Mouse (Mus musculus) embryonic facial prominence, embryonic 15.5 days (tissue): Measurements from ENCODE around the gene Ttc7. TPM values are rescaled to one million over a fixed set of nuclear protein-coding genes. Genes with fewer than 3 reads are reported as not detected.
"Not testable (repeated sequence)": the region's sequence is repeated elsewhere in the genome, so short reads cannot be mapped to it uniquely, and the experiment has no call there.

Source experiments
- ATAC-seq: fragments of 200-750 bp; cut with Nextera tagmentation; 2 replicates; pipeline ENCODE4 v1.8.0; 2017; ENCODE audit warnings: low read depth, moderate TSS enrichment; ENCODE audit not compliant: insufficient number of reproducible peaks, low FRiP score, low TSS enrichment
- H3K27ac ChIP-seq: fragments of 300-500 bp; sonication (generic); replicated peaks from 2 replicates; pipeline ENCODE4 v1.5.1; 2015; ENCODE audit warnings: mild to moderate bottlenecking, inconsistent platforms
- H3K27me3 ChIP-seq: fragments of 300-500 bp; sonication (generic); 2 replicates; pipeline ENCODE4 v1.6.1; 2015; ENCODE audit warnings: inconsistent platforms
- H3K36me3 ChIP-seq: fragments of 300-500 bp; sonication (generic); 2 replicates; pipeline ENCODE4 v1.6.1; 2015; ENCODE audit warnings: mild to moderate bottlenecking, inconsistent platforms
- H3K4me1 ChIP-seq: fragments of 300-500 bp; sonication (generic); 2 replicates; pipeline ENCODE4 v1.6.1; 2015; ENCODE audit warnings: inconsistent platforms
- H3K4me2 ChIP-seq: fragments of 300-500 bp; sonication (generic); replicated peaks from 2 replicates; pipeline ENCODE4 v1.6.1; 2015; ENCODE audit warnings: mild to moderate bottlenecking, inconsistent platforms
- H3K4me3 ChIP-seq: fragments of 300-500 bp; sonication (generic); replicated peaks from 2 replicates; pipeline ENCODE4 v1.5.1; 2015; ENCODE audit warnings: mild to moderate bottlenecking, inconsistent platforms
- H3K9ac ChIP-seq: fragments of 300-500 bp; sonication (generic); 2 replicates; pipeline ENCODE4 v1.6.1; 2015; ENCODE audit warnings: inconsistent platforms
- H3K9me3 ChIP-seq: fragments of 300-500 bp; sonication (generic); replicated peaks from 2 replicates; pipeline ENCODE4 v1.6.1; 2016; ENCODE audit warnings: inconsistent platforms
- WGBS: fragments of 180-500 bp; shearing (Covaris S2); methylation state at CpG from one replicate; pipeline ENCODE4 v1.1.7; 2015; 5-methylcytosine and 5-hydroxymethylcytosine counted together
- polyA plus RNA-seq: library from polyadenylated mRNA; unstranded; fragments of >200 nt; fragmentation: Nextera tagmentation; extraction: Ambion mirVana; gene quantifications from 2 replicates; pipeline ENCODE4 v1.2.1, GENCODE M21; 2015

The Ttc7 gene
- polyA plus RNA-seq, 1 experiment from 2014 or later: 17.3 TPM

- Histone ChIP-seq H3K9me3 (no peaks in the 10 kb centered on the region), H3K4me3 (no peak overlapping the region), H3K4me2 (no peak overlapping the region), H3K4me1 (peaks cover 35% of the 10 kb centered on the region), H3K9ac (no peak overlapping the region), H3K36me3 (no peaks in the 10 kb centered on the region), H3K27ac (no peak overlapping the region), H3K27me3 (peaks cover 9% of the 10 kb centered on the region)
- ATAC-seq: no peak
- 63% methylated on average over 8 of the region's 8 CpGs for WGBS
Observed at GRCm38 (mm10) chr17:87287197-87287777, 4.6 kb downstream of the Ttc7 start.

GRCm38 (mm10) chr17:87288131-87288530, 5.4 kb downstream of the Ttc7 start:
- peaks cover 33% of the 10 kb centered on the region for H3K4me1 ChIP-seq
- no peak overlapping the region for H3K4me3 ChIP-seq
- peaks cover 8% of the 10 kb centered on the region for H3K27me3 ChIP-seq
- H3K27ac ChIP-seq: no peak overlapping the region
- H3K9ac ChIP-seq: no peak overlapping the region
- H3K36me3 ChIP-seq: no peaks in the 10 kb centered on the region
- no peak overlapping the region for H3K4me2 ChIP-seq
- WGBS: 29% methylated on average over 12 of the region's 12 CpGs
- ATAC-seq: no peak
- no peaks in the 10 kb centered on the region for H3K9me3 ChIP-seq

GRCm38 (mm10) chr17:87289367-87289766, 6.7 kb downstream of the Ttc7 start:
- no peak for ATAC-seq
- Histone ChIP-seq H3K36me3 (no peaks in the 10 kb centered on the region), H3K27ac (no peak overlapping the region), H3K9ac (no peak overlapping the region), H3K4me2 (no peak overlapping the region), H3K27me3 (0 out of 2 replicates have a peak, but pooled peaks cover 4% of the 10 kb centered on the region), H3K9me3 (no peaks in the 10 kb centered on the region), H3K4me3 (no peak overlapping the region), H3K4me1 (peaks cover 21% of the 10 kb centered on the region)
- 73% methylated on average over 5 of the region's 5 CpGs for WGBS

GRCm38 (mm10) chr17:87291037-87291436, 8.4 kb downstream of the Ttc7 start:
- Histone ChIP-seq H3K36me3 (no peaks in the 10 kb centered on the region), H3K9ac (no peak overlapping the region), H3K9me3 (no peaks in the 10 kb centered on the region), H3K27ac (no peak overlapping the region), H3K4me1 (peaks cover 19% of the 10 kb centered on the region), H3K4me2 (no peak overlapping the region), H3K27me3 (no peaks in the 10 kb centered on the region), H3K4me3 (no peak overlapping the region)
- WGBS: 92% methylated on average over 7 of the region's 7 CpGs
- ATAC-seq: no peak

- ATAC-seq: no peak
- H3K4me3 ChIP-seq: no peak overlapping the region
- no peaks in the 10 kb centered on the region for H3K36me3 ChIP-seq
- no peak overlapping the region for H3K9ac ChIP-seq
- peaks cover 12% of the 10 kb centered on the region for H3K4me1 ChIP-seq
- no peaks in the 10 kb centered on the region for H3K9me3 ChIP-seq
- no peak overlapping the region for H3K4me2 ChIP-seq
- 89% methylated on average over 5 of the region's 5 CpGs for WGBS
- H3K27me3 ChIP-seq: no peaks in the 10 kb centered on the region
- H3K27ac ChIP-seq: no peak overlapping the region
Observed at GRCm38 (mm10) chr17:87291782-87292181, 9.1 kb downstream of the Ttc7 start.

- no peaks in the 10 kb centered on the region for H3K27me3 ChIP-seq
- H3K36me3 ChIP-seq: no peaks in the 10 kb centered on the region
- no peak overlapping the region for H3K4me3 ChIP-seq
- H3K9me3 ChIP-seq: no peaks in the 10 kb centered on the region
- H3K4me2 ChIP-seq: no peak overlapping the region
- peaks cover 4% of the 10 kb centered on the region; the same call in 1 of the 2 replicates for H3K4me1 ChIP-seq
- whole genome bisulfite sequencing: 75% methylated on average over 5 of the region's 5 CpGs
- ATAC-seq: no peak
- H3K9ac ChIP-seq: no peak overlapping the region
- H3K27ac ChIP-seq: no peak overlapping the region
Observed at GRCm38 (mm10) chr17:87293125-87293524, 10.4 kb downstream of the Ttc7 start.

GRCm38 (mm10) chr17:87295738-87296137, 13.1 kb downstream of the Ttc7 start:
- WGBS: 77% methylated on average over 7 of the region's 7 CpGs
- Histone ChIP-seq H3K4me3 (no peak overlapping the region), H3K9me3 (no peaks in the 10 kb centered on the region), H3K27me3 (no peaks in the 10 kb centered on the region), H3K9ac (no peak overlapping the region), H3K4me2 (no peak overlapping the region), H3K27ac (no peak overlapping the region), H3K36me3 (no peaks in the 10 kb centered on the region), H3K4me1 (peaks cover 5% of the 10 kb centered on the region; the same call in 1 of the 2 replicates)
- no peak for ATAC-seq

GRCm38 (mm10) chr17:87296701-87297100, 14.0 kb downstream of the Ttc7 start:
- not testable (repeated sequence) for H3K9me3 ChIP-seq, H3K4me1 ChIP-seq, ATAC-seq, H3K36me3 ChIP-seq, H3K27me3 ChIP-seq, H3K9ac ChIP-seq, H3K4me3 ChIP-seq, H3K27ac ChIP-seq, H3K4me2 ChIP-seq
- 75% methylated on average over 1 of the region's 1 CpGs for WGBS

- Histone ChIP-seq H3K4me1 (peaks cover 9% of the 10 kb centered on the region; the same call in 1 of the 2 replicates), H3K9me3 (no peaks in the 10 kb centered on the region), H3K4me3 (no peak overlapping the region), H3K4me2 (no peak overlapping the region), H3K27ac (no peak overlapping the region), H3K27me3 (no peaks in the 10 kb centered on the region), H3K9ac (no peak overlapping the region), H3K36me3 (no peaks in the 10 kb centered on the region)
- ATAC-seq: 0 out of 2 replicates have a peak, but pooled peaks have one; percentile 39
- WGBS: 63% methylated on average over 6 of the region's 6 CpGs
Observed at GRCm38 (mm10) chr17:87298944-87299343, 16.3 kb downstream of the Ttc7 start.

GRCm38 (mm10) chr17:87300340-87300739, 17.7 kb downstream of the Ttc7 start:
- Histone ChIP-seq H3K27ac (no peak overlapping the region), H3K4me2 (no peak overlapping the region), H3K9ac (no peak overlapping the region), H3K36me3 (no peaks in the 10 kb centered on the region), H3K27me3 (no peaks in the 10 kb centered on the region), H3K9me3 (no peaks in the 10 kb centered on the region), H3K4me3 (no peak overlapping the region), H3K4me1 (peaks cover 9% of the 10 kb centered on the region; the same call in 1 of the 2 replicates)
- WGBS: 87% methylated on average over 10 of the region's 10 CpGs
- no peak for ATAC-seq

- H3K4me1 ChIP-seq, ATAC-seq, H3K27me3 ChIP-seq, H3K4me3 ChIP-seq, H3K36me3 ChIP-seq, H3K27ac ChIP-seq, H3K9me3 ChIP-seq, H3K4me2 ChIP-seq, H3K9ac ChIP-seq: not testable (repeated sequence)
- WGBS: 87% methylated on average over 9 of the region's 9 CpGs
Observed at GRCm38 (mm10) chr17:87301607-87302006, 18.9 kb downstream of the Ttc7 start.
